Mouse (Mus musculus) left cerebral cortex, adult 11 months (tissue): ENCODE results near the gene Dusp7.

Source experiments
- DNase-seq: peaks from one replicate; pipeline ENCODE4 v3.0.0; 2022; ENCODE audit warnings: low spot score

Gene Dusp7

GRCm38 (mm10) chr9:106421033-106421864 is 52.8 kb downstream of the Dusp7 start:
- no peak for DNase-seq

GRCm38 (mm10) chr9:106421865-106422160 is 53.4 kb downstream of the Dusp7 start:
- peak; percentile 83 for DNase-seq
